Mouse (Mus musculus): ENCODE measurements around the gene Kmt2a.

Kmt2a gene

DNA sequence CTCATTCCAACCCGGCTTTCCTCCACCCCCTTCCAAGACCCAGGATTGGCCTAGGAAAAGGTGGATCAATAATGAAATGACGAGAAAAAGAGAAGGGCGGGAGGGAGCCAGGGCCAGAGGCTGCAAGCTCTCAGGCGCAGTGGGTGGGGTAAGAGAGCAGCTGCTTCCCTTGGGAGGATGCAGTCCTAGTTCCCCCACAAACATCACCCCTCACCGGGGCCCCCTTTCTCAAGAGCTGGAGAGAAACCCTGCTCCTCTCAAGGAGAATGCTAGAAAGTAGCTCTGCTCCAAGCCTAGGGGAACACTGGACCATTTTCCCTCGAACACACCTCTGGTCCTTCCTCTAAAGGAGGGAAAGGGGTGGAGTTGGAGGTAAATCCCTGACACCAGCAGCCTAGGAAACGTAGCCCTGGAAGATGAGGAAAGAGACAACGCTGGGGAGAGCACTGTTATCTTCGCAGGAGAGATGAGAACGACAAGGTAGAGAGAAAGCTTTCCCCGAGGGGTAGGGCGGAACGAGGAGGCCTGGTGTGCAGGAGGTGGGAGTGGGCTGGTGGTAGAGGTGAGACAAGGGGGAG is 1.3 kb downstream of the Kmt2a start:
- peak; percentile 60 for DNase-seq (ENCODE audit: low read depth)

DNA sequence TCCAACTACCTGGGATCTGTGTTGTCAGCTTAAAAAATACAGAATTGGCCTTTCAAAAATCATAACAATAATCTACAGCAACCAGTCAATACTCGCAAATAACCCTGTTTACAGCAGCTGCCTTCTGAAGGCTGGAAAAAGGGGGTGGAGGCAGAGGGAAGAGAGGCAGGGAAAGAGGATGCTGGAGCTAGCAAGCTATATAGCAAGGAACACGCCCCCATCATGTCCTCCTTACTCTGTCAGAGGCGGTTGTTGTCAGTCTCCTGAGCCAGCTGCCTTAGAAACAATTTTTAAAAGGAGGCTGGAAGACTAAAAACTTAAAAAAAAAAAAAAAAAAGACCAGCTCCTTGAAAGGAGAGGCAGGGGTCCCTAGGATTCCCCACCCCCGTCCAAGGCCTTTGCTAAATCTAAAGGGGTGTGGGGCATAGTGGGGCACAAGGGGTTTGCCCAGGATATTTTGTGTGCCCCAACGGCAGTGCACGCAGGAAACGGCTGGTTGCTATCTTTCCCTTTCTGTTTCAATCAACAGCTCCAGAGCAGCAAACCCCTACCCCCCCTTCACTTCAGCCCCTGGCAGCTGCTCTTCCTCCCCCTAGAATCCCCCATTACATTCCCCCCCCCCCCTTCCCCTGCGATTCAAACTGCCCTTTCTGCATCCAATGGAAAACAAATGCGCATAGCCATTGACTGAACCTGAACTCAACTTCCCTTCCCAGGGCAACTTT is 2.2 kb downstream of the Kmt2a start:
- peak; percentile 86 for DNase-seq (ENCODE audit: low read depth)

DNA sequence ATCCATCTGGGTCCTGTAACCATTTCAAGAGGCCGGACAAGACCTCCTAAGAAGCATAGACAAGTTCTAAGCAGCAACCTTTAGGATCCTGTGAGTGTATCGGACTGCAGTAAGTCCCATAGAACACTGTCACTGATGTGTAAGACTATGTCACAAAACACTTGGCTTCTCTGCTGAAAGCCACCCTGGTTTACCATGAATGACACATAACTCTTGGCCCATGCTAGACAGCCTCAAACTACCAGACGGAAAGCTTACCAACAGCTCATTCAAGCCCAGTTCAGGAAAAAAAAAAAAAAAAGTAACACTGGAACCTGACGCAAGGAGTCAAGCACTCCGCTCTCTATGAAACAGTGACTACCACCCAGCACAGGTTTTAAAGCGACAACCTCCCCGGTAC is 3.4 kb downstream of the Kmt2a start:
- no peak for DNase-seq (ENCODE audit: low read depth)

DNA sequence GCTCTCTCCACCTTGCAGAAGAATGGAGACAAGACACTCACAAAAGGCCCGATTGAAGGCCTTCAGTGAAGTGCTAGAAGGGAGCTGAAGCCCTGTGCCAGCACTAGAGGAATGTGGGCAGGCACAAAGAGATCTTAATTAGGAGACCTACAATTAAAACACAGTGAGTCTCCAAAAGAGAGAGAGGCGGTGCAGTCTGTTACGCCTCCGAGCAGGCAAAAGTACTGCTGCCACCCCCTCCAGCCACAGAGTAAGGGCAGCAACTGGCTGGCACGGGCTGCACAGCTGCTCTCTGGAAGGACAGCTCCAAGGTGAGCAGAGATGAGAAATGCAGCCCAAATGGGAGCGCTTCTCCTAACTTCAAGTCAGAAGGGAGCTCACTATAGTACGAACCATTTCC is 5.6 kb downstream of the Kmt2a start:
- no peak for DNase-seq (ENCODE audit: low read depth)

DNA sequence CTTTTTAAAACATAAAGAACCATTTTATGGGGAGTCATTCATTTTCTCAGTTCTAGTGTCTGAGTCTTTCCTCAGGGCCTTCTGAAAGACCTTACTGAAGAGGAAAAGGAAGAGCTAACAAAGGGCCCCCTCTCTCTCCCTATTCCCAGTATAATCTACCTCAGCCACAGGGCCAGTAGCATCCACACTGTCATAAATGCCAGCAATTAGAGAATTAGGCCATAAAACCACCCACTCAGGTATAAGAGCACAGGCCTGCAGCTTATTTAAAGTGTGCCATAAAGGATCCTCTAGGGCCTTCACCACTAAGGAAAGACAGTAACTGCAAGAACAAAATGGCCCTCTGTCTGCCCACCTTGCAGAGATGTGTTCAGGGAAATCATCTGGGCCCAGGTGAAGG is 6.9 kb downstream of the Kmt2a start:
- DNase-seq (ENCODE audit: low read depth), result no peak

DNA sequence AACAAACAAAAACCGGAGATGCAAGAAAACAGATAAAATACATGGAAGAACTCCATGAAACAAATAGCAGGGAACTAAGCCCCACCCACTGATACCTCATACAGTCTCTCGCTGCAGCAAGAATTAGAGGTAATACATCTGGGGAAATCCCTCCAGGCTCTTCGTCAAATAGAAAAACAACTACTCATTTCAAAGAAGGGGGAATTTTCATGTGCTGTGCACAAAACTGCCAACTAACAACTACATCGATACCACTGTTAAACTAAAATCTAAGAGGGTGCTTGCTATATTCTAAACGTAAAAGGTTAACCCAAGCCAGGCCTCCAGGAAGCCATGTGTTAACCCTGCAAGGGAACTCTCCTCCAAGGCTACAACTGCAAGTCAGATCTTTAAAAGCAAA is 7.4 kb downstream of the Kmt2a start:
- DNase-seq (ENCODE audit: low read depth), result peak; percentile 84

DNA sequence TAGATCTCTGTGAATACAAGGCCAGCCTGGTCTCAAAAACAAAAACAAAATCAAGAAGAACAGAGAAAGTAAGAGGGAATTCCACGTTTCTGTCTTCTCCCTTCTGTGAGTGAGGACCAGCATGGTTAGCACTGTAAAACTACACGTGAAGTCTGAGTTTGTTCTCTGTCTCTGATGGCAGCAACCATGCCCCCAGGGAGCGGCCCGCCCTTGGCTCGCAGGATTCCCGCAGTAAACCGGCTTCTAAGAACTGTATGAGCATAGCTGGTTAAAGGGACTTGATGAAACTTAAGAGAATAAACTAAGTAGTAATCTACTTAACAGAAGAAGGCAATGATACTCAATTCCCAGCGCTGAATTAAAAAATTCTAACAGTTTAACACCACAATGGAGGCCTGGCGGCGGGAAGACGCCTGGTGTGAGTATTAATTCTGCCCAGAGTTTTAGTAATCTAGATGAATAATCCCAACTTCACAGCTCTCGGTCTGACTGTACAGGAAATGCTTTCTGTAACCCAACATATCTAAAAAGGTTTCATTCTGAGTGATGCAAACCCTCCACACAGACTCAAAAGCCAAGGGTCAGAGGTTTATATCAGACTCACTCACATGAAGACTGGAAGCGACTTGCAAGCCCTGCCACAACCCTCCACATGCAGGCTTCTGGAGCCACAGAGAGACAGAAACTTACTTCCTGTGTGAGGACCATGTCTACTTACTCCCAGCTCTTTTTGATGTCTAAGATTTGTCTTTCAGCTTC is 12.6 kb downstream of the Kmt2a start:
- peak; percentile 76 for DNase-seq (ENCODE audit: low read depth)

DNA sequence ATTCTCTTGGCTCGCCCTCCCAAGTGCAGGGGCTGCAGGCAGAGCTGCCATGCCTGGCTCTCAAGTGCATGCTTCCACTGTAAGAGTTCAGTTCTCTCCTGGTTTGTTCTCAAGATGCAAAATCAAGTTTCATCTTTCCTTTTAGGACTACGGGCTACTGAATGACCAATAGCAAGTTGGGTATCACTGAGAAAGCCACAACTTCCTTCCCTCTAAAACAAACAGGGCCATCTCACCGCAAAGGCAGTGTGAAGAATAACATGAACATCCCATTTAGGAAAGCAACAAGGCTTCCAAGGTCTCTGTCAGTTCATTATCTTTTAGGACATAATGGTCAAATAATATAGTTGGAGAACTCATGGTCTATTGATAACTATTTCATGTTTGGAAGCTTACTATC is 13.4 kb downstream of the Kmt2a start:
- DNase-seq (ENCODE audit: low read depth), result no peak

DNA sequence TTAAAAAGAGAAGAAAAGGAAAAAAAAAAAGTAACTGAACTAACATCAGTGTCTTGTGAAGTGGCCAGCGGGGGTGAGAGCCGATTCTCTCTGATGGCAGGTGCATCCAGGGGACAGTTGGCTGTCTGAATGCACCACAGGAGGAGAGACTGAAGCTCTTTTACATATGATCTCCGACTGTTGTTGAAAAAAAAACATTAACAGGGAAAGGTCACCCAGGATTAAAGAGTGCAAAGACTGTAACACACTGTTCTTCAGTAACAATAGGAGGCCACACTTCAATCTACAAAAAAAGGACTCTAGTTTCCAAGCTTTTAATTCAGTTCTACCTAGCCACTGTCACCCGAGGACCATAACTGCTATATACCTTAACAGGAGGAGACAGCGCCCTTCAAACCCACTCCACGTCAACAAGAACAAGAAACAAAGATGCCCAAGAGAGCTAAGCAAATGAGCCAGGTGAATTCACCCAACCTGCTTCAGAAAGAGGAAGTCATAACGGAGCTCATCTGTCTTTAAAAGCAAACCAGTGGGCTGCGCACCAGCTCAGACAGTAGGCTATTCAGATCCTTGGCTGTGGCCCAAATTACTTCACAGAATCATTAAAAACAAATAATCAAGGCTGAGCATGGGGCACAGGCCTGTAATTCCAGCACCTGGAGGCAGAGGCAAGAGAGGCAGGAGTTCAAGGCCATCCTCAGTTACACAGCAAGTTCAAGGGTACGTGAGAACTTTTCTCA is 14.4 kb downstream of the Kmt2a start:
- no peak for DNase-seq (ENCODE audit: low read depth)

DNA sequence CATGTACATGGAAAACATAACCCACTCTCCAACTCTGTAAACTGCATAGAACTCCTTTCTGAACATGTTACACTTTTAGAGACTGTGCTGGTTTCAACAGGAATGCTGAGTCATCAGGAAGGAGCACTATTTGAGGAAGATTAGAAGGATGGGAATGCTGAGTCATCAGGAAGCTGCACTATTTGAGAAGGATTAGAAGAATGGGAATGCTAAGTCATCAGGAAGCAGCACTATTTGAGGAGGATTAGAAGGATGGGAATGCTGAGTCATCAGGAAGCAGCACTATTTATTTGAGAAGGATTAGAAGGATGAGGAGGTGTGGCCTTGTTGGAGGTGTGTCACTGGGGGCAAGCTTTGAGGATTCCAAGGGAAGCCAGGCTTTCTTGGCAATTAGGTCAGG is 20.0 kb downstream of the Kmt2a start:
- DNase-seq (ENCODE audit: low read depth), result no peak

DNA sequence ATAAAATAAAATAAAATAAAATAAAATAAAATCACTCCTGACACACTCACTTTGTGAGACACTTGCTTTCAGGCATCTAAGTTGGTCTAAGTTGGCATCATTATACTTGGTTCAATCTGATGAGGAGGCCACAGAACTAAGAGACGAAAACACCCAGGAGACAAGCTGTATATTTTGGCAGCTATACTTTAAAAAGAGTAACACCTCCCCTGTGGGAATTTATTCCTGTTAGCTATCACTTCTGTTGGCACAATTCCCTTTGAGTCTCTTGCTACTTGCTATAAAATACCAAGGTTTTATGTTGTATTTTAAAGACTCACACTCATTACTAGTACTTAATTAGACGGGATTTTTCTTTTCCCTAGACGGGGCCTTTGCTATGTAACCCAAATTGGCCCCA is 22.4 kb downstream of the Kmt2a start:
- DNase-seq (ENCODE audit: low read depth), result no peak

DNA sequence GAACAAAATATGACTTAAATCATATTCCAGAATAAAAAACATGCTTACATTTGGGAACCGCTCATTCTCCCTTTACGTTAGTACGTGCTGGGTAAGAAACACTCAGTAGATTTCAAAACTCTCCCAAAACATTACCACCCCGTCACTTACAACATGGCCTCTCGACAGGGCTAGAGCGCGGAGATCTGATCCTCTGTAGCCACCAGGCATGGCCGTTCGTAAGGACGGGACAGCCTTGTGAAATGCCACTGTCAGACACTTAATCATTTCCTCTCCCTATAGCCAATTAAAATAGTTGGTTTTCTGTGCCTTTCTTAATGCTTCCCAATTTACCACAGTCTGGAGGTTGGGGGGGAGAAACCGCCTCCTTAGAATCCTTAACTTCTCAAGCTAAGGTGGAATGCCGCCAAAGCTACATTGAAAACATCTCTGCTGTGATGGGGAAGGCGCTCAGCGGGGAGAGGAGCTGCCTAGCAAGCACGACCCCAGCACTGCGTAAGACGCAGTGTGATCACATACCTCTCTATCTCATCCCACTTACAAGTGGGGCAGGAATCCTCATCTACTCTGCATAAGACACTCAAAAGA is 23.6 kb downstream of the Kmt2a start:
- DNase-seq (ENCODE audit: low read depth), result no peak

DNA sequence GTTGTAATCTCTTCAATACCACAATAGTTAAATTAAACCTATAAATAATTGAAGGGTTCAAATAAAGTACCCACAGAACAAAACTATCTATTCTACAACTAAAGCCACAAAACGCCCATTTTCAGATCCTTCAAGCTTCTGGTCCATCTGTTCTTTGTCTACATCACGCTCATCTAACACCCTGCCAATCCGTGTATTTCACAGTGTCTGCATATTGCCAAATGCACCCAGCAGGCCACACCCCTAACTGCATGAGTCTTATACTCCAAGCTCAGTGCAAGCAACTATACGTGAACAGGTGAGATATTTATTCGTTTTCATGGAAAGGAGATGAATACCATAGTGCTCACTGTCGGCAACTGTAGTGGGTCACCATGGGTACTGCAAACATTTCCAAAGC is 25.9 kb downstream of the Kmt2a start:
- DNase-seq (ENCODE audit: low read depth), result no peak

DNA sequence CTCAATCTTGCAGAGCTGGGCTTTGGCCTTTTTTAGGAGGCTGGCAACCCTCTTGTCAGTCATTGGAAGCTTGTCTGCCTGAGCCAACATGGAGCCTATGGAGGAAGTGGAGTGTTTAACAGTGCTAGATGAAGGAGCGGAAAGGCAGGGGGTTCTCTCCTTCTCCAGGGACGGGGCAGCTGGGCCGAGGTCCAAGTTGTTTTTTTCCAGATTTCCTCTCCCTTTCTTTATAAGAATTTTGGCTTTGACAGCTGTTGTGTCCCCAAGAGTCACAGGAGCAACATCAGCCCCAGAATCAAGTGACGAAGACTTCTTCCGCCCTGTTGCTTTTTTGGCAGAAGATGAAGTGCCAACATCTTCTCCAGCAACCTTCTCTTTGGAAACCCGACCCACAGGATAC is 33.6 kb downstream of the Kmt2a start:
- no peak for DNase-seq (ENCODE audit: low read depth)

DNA sequence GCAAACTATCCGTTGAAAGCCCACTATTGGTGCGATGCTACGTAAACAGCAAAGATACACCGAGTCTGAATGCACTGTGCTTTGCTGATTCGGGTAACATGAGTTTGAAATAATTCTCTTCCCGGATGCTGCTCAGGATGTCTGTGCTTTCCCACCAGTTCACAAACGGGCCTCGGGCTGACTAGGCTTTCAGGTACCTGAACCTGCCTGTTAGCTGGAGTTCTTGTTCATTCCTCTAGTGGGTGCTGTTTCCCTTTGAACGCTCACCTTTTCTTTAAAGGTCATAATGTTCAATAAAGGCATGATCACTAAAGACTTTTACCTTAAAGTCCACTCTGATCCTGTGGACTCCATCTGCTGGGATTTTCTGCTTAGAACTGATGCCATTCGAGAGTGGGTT is 39.9 kb downstream of the Kmt2a start:
- peak; percentile 81 for DNase-seq (ENCODE audit: low read depth)

DNA sequence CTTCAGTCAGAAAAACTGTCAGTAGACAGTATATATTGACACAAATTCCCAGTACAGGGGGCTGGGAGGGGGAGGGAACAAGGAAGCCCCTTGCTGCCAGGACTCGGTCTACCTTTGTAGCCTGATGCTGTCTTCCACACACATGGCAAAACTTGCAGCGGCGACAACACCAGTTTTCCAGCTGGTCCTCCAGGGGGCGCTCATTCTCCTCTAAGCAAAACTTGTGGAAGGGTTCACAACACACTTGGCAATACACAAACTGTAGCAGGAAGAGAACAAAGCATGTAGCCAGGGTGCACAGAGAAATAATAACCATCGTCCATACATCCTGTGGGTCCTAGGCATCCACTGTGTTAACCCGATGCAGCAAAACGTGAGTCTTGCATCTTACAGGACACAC is 44.7 kb downstream of the Kmt2a start:
- DNase-seq (ENCODE audit: low read depth), result peak; percentile 87

DNA sequence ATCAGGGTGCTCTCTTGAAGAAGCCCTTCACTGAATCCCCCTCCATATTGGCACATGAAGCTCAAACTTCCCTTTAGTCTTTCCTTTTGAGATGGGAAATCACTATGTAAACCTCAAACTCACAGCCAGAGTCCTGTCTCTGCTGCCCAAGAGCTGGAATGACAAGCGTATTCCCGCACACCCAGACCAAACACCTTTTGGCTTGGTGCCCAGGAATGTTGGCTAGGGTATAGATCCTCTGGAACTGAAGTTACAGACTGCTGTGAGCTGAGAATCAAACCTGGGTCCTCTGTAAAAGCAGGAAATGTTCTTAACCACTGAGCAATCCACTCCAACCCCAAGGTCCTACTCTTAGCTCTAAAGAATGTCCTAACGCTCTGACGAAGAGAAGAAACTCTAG is 48.7 kb downstream of the Kmt2a start:
- DNase-seq (ENCODE audit: low read depth), result no peak

DNA sequence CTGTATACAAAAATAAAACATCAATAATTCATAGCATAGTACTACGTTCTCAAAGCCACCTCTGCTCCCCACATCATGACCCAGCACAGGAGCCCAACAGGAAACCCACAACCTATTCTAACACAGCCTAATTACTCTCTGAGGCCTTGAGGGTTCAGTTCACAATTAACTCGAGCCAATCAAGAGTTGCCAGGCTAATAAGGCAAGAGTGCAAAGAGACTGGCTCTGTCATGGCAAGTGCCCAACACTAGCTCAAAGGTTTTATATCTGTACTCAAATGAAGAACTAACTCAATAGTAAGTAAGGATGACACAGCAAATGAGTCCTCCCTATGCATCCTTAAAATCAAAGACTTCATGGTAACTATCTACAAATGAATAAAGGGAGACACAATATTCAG is 50.6 kb downstream of the Kmt2a start:
- no peak for DNase-seq (ENCODE audit: low read depth)

DNA sequence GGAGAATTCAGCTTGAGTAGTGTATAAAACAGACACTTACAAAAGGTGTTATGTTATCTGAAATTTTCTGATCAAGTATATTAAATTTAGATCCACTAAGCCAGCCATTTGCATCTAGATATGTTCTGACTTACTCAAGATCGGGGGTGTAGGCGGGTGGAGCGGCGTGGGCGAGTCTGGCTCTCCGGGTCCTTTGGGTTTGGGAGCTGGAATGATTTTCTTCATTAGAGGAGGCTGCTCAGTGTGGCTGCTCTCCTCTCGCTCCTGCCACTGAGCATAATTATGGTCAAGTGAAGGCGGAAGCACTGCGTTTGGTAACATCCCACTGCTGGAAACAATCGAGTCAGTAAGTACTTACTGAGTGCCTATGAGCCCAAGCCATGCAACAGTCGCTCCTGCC is 52.2 kb downstream of the Kmt2a start:
- DNase-seq (ENCODE audit: low read depth), result no peak

DNA sequence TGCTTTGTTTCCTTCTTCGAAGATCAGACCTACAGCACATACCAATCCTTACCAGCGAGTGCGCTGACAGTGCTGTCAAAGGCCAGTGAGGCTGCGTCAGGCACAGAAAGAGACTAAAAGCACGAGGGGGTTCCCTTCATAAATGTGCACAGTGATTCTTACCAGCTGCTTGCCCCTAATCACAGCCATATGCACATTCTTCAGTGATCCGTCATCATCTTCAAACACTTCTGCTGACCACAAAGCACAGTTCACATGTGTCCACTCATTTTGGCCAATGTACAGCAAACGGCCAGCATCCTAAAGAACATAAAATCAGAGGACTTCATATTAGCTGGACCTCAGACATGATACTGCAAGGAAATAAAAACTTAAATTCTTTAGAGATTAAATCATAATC is 54.4 kb downstream of the Kmt2a start:
- DNase-seq (ENCODE audit: low read depth), result no peak

DNA sequence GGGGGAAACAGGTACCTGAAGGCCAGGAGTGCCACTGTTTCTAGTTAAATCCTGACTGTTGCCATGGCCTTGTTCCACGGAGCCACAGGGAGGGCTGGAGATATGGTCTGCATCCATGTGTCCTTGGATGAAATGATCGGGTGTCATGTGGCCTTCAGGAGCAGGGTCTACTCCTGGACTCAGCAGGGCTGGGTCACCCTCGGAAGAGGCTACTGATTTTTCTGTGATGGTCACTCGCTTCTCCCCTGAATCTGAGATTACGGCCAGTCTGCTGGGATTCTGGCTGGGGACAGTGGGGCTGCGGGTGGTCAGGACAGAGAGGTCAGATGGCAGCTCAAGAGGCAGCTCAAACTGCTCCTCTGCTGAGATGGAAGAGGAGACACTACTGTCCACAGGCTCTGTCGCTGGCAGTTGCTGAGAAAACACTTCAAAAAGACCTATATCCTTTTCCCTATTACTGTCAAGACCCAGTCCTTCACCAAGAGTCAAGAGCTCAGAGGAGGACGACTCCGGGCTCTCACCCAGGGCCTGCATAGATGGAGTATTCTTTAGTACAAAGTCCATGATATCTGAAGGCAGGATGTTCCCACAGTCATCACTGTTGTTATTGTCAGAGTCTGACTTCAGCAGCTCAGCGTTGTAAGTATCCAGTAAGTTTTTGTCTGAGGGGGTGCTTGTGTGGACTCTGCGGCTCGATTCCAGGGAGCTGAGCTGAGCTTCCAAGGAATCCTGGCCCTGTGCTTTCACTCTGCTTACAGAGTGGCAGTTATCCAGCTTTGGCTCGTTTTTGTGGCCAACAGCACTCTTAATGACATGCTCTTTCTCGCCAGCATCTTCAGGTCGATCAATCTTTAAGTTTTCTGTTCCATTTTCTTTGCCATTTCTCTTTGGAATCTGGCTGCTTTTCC is 60.9 kb downstream of the Kmt2a start:
- DNase-seq (ENCODE audit: low read depth), result no peak

All from induced T-regulatory cell, adult 2 months (primary cell).